Mouse (Mus musculus) heart, embryonic 14.5 days (tissue): ENCODE results near the gene Foxa3. TPM values are rescaled to one million over a fixed set of nuclear protein-coding genes. Genes with fewer than 3 reads are reported as not detected.
A peak's percentile ranks its signal among the peaks of the same experiment; 100 is the strongest.

Experiments used
- ATAC-seq: fragments of 200-750 bp; cut with Nextera tagmentation; 2 replicates; pipeline ENCODE4 v1.8.0; 2017; ENCODE audit warnings: low read depth, moderate TSS enrichment; ENCODE audit not compliant: insufficient number of reproducible peaks, insufficient read depth, low FRiP score
- H3K27ac ChIP-seq, 2 experiments: fragments of 200-500 bp in 1 of 2; fragments of 300-500 bp in 1 of 2; sonication (generic) in 1 of 2; replicated peaks in 1 of 2; 2 replicates each; pipeline ENCODE4 v1.5.1; 2012 to 2014; ENCODE audit warnings: low read depth in 2 of 2, low read length in 2 of 2, control low read depth in 1 of 2, mild to moderate bottlenecking in 1 of 2, mixed read lengths in 1 of 2; ENCODE audit not compliant: control insufficient read depth in 1 of 2, insufficient read depth in 1 of 2
- H3K27me3 ChIP-seq: fragments of 300-500 bp; sonication (generic); 2 replicates; pipeline ENCODE4 v1.6.1; 2014; ENCODE audit warnings: mild to moderate bottlenecking, low read length, control low read depth; ENCODE audit not compliant: control insufficient read depth, insufficient read depth
- H3K36me3 ChIP-seq: fragments of 300-500 bp; sonication (generic); 2 replicates; pipeline ENCODE4 v1.6.1; 2014; ENCODE audit warnings: mild to moderate bottlenecking, control low read depth, low read length, mixed read lengths; ENCODE audit not compliant: control insufficient read depth, insufficient read depth
- H3K4me1 ChIP-seq, 2 experiments: fragments of 200-500 bp in 1 of 2; fragments of 300-500 bp in 1 of 2; sonication (generic) in 1 of 2; 2 replicates each; pipeline ENCODE4 v1.6.1; 2012 to 2014; ENCODE audit warnings: low read length in 2 of 2, control low read depth in 1 of 2, mixed read lengths in 1 of 2; ENCODE audit not compliant: control insufficient read depth in 2 of 2, insufficient read depth in 2 of 2
- H3K4me2 ChIP-seq: fragments of 300-500 bp; sonication (generic); 2 replicates; pipeline ENCODE4 v1.6.1; 2014; ENCODE audit warnings: mild to moderate bottlenecking, low read length
- H3K4me3 ChIP-seq, 2 experiments: fragments of 200-500 bp in 1 of 2; fragments of 300-500 bp in 1 of 2; sonication (generic) in 1 of 2; 2 replicates each; pipeline ENCODE4 v1.5.1; 2012 to 2014; ENCODE audit warnings: low read length in 2 of 2, mild to moderate bottlenecking in 2 of 2, control low read depth in 1 of 2, low read depth in 1 of 2, moderate library complexity in 1 of 2; ENCODE audit not compliant: control insufficient read depth in 1 of 2, insufficient read depth in 1 of 2
- H3K9ac ChIP-seq: fragments of 300-500 bp; sonication (generic); 2 replicates; pipeline ENCODE4 v1.6.1; 2014; ENCODE audit warnings: mild to moderate bottlenecking, low read length
- H3K9me3 ChIP-seq: fragments of 300-500 bp; sonication (generic); 2 replicates; pipeline ENCODE4 v1.6.1; 2016; ENCODE audit warnings: low read length, control low read depth; ENCODE audit not compliant: control insufficient read depth
- WGBS: fragments of 180-500 bp; shearing (Covaris S2); extraction: QIAGEN DNeasy Blood & Tissue Kit; methylation state at CpG from one replicate; pipeline ENCODE4 v1.1.7; 2014; 5-methylcytosine and 5-hydroxymethylcytosine counted together
- polyA plus RNA-seq: library from polyadenylated mRNA; unstranded; fragments of >200 nt; fragmentation: Nextera tagmentation; extraction: Ambion mirVana; gene quantifications from 2 replicates; pipeline ENCODE4 v1.2.1, GENCODE M21; 2014

Foxa3 gene
- polyA plus RNA-seq, 1 experiment from 2014 or later, result not detected

DNA sequence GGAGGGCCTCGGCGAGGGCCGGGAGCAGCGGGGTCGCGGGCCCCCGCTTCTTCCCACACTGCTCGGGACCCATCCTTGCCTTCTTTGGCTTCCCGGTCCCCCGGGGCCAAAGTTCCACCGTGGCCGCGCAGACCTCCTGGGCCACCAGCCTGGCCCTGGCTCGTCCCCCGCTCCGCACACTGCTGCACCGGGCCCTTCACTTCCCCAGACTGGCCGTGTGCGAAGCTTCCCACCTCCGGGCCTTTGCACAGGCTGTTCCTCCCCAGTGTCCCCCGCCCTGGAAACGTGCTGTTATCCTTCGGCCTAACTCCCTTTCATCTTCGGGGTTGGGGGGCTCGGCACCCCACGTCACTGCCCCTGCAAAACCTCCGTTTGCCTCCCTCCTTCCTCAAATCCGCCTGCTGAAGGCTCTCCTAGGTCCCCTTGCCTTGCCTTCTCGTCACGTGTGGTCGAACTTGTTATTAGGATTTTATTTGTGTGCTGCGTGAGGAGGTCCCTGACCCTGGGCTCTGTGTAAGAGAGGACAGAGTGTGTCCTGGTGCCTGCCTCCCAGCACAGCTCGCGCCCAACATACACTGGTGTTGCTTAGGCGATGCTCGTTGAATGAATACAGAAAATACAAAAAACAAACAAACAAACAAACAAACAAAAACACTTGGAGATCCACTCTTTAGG lies 1.4 kb upstream of the Foxa3 start:
- Histone ChIP-seq H3K9me3 (no peaks in the 10 kb centered on the region), H3K27ac (peak overlapping the region; percentile 59 to 72), H3K4me2 (peak overlapping the region; percentile 87), H3K36me3 (peaks cover 13% of the 10 kb centered on the region), H3K9ac (peak overlapping the region; percentile 97), H3K4me1 (peaks cover 7 to 22% of the 10 kb centered on the region in 2 experiments), H3K4me3 (peak overlapping the region; percentile 95 to 99), H3K27me3 (peaks cover 37% of the 10 kb centered on the region)
- WGBS, result 2% methylated on average over 36 of the region's 36 CpGs
- peak; percentile 23 for ATAC-seq

DNA sequence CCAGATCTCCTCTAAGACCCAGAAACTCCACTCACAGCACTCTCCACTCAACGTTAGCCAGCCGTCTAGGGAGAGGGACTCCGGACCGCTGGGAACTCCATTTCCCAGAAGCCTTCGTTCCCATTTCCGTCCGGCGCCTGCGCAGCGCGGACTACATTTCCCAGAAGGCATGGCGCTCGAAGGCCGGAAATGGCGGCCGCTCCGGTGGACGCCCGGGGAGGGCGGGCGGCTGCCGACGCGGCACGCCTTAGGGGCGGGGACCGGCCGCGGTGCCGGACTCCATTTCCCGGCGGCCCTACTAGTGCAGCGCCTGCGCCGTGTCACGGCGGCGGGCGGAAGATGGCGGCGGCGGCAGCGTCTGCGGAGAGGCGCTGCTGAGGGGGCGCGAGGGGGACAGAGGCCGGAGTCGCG lies 763 bp upstream of the Foxa3 start, which contains the start of gene Sympk:
Gene Sympk, plus strand, starts transcription at position 282 of the 411 bp plus-strand sequence.
- peaks cover 37% of the 10 kb centered on the region for H3K27me3 ChIP-seq
- ATAC-seq, result peak; percentile 91
- WGBS, result 0% methylated on average over 50 of the region's 50 CpGs
- H3K27ac ChIP-seq, result peak within 1 kb of the TSS; percentile 59 to 72
- peak within 1 kb of the TSS; percentile 95 to 99 for H3K4me3 ChIP-seq
- H3K4me2 ChIP-seq, result peak within 1 kb of the TSS; percentile 87
- peak within 1 kb of the TSS; percentile 97 for H3K9ac ChIP-seq
- H3K36me3 ChIP-seq, result peaks cover 7% of the 10 kb centered on the region
- H3K4me1 ChIP-seq, result peaks cover 7 to 22% of the 10 kb centered on the region in 2 experiments
- H3K9me3 ChIP-seq, result no peaks in the 10 kb centered on the region

DNA sequence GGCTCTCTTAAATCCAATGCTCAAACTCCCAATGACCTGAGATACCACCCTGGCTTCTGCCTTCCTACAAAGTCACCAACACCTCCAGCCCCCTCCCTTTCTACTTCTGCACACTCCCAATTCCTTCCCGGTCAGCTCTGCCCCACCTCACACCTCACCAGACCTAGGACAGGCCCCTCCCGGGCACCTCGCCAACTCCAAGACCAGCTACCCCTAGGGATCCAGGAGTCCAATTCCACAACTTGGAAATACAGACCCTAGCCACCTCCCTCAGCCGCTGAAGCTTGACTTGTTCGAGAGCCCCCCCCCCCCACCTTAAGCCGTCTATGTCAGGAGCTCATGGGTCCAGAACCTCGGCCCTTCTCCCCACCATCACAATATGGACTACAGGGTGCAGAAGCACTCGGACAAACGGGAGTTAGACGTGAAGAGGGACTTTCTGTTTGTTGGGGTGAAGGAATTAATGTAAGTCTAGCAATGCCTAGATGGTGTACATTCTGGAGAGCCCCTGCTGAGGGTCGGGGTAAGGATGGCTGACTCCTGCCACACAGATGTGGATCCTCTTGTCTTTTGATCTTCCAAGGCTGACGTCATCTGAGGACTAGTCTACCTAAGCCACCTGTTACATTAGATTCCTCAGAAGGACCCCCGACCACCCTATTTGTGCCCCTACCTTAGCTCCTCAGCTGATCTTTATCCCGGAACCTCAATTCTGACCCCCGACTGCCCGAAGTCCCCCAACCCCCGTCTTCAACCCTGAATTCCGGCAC lies 964 bp downstream of the Foxa3 start:
- Histone ChIP-seq H3K27ac (no peak overlapping the region), H3K9ac (no peak overlapping the region), H3K36me3 (no peaks in the 10 kb centered on the region), H3K4me2 (no peak overlapping the region), H3K27me3 (peaks cover 37% of the 10 kb centered on the region), H3K4me3 (no peak overlapping the region), H3K9me3 (no peaks in the 10 kb centered on the region), H3K4me1 (peaks cover 7 to 22% of the 10 kb centered on the region in 2 experiments)
- ATAC-seq, result no peak
- 45% methylated on average over 18 of the region's 18 CpGs for WGBS

DNA sequence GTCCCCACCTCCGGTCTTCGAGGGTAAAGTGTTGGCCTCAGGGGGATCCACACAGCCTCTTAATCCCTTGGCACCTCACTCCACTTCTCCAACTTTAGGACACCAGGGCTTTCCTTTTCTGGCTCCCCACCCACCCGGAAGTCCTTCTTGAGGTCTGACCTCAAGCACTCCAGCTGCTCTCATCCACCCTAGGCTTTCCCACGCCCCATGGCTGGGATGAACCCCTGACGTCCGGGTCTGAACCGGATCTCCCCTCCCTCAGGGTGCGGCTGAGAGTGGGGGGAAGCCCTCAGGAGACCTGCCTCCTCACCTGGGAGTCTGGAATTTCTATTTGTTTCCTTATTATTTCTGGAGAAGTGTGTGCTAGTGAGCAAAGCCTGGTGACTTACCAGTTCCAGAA lies 2.3 kb downstream of the Foxa3 start:
- Histone ChIP-seq H3K27me3 (peaks cover 37% of the 10 kb centered on the region), H3K4me2 (no peak overlapping the region), H3K4me1 (peaks cover 4 to 19% of the 10 kb centered on the region in 2 experiments), H3K36me3 (no peaks in the 10 kb centered on the region), H3K4me3 (no peak overlapping the region), H3K9ac (no peak overlapping the region), H3K9me3 (no peaks in the 10 kb centered on the region), H3K27ac (no peak overlapping the region)
- ATAC-seq, result no peak
- 17% methylated on average over 8 of the region's 8 CpGs for WGBS

DNA sequence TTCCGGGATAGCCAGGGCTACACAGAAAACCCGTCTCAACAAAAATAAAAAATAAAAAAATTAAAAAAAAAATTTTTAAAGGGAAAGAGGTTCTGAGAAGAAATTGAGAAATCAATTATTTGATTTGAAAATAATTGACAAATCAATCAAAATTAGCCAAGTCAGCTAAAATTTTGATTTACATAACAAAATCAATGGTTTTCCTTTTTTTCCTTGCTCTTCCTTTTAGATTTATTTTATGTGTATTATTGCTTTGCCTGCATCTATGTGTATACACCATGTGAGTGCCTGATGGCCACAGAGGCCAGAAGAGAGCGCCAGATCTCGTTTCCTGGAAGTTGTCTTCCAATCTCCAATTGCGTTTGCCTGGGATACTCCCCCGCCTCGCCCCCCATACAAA lies 5.4 kb downstream of the Foxa3 start:
- 0 out of 4 replicates have a peak, but pooled peaks cover 0 to 1% of the 10 kb centered on the region in 2 experiments for H3K4me1 ChIP-seq
- no peak overlapping the region for H3K9ac ChIP-seq
- no peaks in the 10 kb centered on the region for H3K36me3 ChIP-seq
- WGBS, result 85% methylated on average over 7 of the region's 7 CpGs
- peaks cover 27% of the 10 kb centered on the region for H3K27me3 ChIP-seq
- no peak for ATAC-seq
- H3K4me3 ChIP-seq, result no peak overlapping the region
- no peaks in the 10 kb centered on the region for H3K9me3 ChIP-seq
- no peak overlapping the region for H3K4me2 ChIP-seq
- no peak overlapping the region for H3K27ac ChIP-seq

DNA sequence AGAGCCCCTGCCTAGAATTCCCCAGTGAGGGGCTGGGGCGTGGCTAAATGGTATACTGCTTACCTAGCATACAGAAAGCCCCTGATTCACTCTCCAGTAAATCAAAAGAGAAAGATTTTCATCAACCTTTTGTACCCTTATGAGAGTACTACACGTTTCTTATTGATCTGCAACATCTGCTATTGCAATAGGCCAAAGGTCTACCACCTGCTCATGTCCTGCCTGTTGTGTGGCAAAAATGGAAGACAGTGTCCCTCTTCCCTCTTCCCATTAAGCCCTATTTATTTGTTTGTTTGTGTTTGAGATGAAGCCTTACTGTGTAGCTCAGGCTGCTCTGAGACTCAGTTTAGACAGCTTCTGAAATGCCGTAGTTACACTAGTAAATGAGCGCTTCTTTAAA lies 7.3 kb downstream of the Foxa3 start:
- H3K4me1 ChIP-seq, result peaks cover 5 to 12% of the 10 kb centered on the region in 2 experiments; a peak in 3 of 4 replicates
- no peak overlapping the region for H3K4me3 ChIP-seq
- H3K9ac ChIP-seq, result no peak overlapping the region
- no peak overlapping the region for H3K4me2 ChIP-seq
- 87% methylated on average over 4 of the region's 4 CpGs for WGBS
- no peaks in the 10 kb centered on the region for H3K9me3 ChIP-seq
- no peak for ATAC-seq
- H3K27me3 ChIP-seq, result peaks cover 10% of the 10 kb centered on the region
- no peak overlapping the region for H3K27ac ChIP-seq
- H3K36me3 ChIP-seq, result no peaks in the 10 kb centered on the region

DNA sequence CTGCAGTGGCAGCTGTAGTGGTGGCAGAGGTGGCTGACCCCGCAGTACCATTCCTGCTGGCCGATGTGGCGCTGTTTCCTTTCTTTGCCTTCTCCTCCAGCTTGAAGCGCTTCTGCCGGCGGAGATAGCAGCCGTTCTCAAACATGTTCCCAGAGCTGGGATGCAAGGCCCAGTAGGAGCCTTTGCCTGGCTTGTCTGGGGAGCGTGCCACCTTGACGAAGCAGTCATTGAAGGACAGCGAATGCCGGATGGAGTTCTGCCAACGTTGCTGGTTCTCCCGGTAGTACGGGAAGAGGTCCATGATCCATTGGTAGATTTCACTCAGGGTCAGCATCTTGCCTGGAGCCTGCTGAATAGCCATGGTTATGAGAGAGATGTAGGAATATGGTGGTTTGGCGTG lies 8.9 kb downstream of the Foxa3 start:
- no peak overlapping the region for H3K27ac ChIP-seq
- no peak overlapping the region for H3K9ac ChIP-seq
- WGBS, result 59% methylated on average over 15 of the region's 15 CpGs
- no peaks in the 10 kb centered on the region for H3K36me3 ChIP-seq
- no peak overlapping the region for H3K4me2 ChIP-seq
- no peak overlapping the region for H3K4me3 ChIP-seq
- no peak for ATAC-seq
- H3K27me3 ChIP-seq, result no peaks in the 10 kb centered on the region
- H3K4me1 ChIP-seq, result peaks cover 5 to 12% of the 10 kb centered on the region in 2 experiments; a peak in 3 of 4 replicates
- H3K9me3 ChIP-seq, result no peaks in the 10 kb centered on the region
